Mouse (Mus musculus) retina, embryonic 14.5 days (tissue): Measurements from ENCODE around the gene Ccm2l.
A peak's percentile ranks its signal among the peaks of the same experiment; 100 is the strongest.

Source experiments
- DNase-seq: peaks from one replicate; pipeline ENCODE4 v3.0.0-alpha.2; 2015; ENCODE audit warnings: low spot score

Ccm2l gene

GRCm38 (mm10) chr2:153065747-153066508 lies at the start of gene Ccm2l:
Gene Ccm2l (plus strand): TSS chr2:153065955.
- no peak for DNase-seq

GRCm38 (mm10) chr2:153016786-153017185 lies 49.0 kb upstream of the Ccm2l start:
- no peak for DNase-seq

GRCm38 (mm10) chr2:153019355-153019754 lies 46.4 kb upstream of the Ccm2l start:
- no peak for DNase-seq

GRCm38 (mm10) chr2:153021163-153021562 lies 44.6 kb upstream of the Ccm2l start:
- no peak for DNase-seq

- no peak for DNase-seq
Observed at GRCm38 (mm10) chr2:153022855-153023254, 42.9 kb upstream of the Ccm2l start.

- DNase-seq = no peak
Observed at GRCm38 (mm10) chr2:153026052-153026451, 39.7 kb upstream of the Ccm2l start.

GRCm38 (mm10) chr2:153027501-153027900 lies 38.3 kb upstream of the Ccm2l start:
- DNase-seq = no peak

- no peak for DNase-seq
Observed at GRCm38 (mm10) chr2:153030422-153030821, 35.3 kb upstream of the Ccm2l start.

GRCm38 (mm10) chr2:153031126-153032082 lies 34.4 kb upstream of the Ccm2l start, which contains the start of gene Xkr7:
Gene Xkr7 (plus strand): TSS chr2:153031852.
- DNase-seq = peak; percentile 64

- peak; percentile 86 for DNase-seq
Observed at GRCm38 (mm10) chr2:153032083-153032842, 33.5 kb upstream of the Ccm2l start.

- no peak for DNase-seq
Observed at GRCm38 (mm10) chr2:153032973-153033372, 32.8 kb upstream of the Ccm2l start.

GRCm38 (mm10) chr2:153033545-153034230 lies 32.1 kb upstream of the Ccm2l start:
- DNase-seq = no peak

GRCm38 (mm10) chr2:153036690-153037089 lies 29.1 kb upstream of the Ccm2l start:
- DNase-seq = peak; percentile 55

GRCm38 (mm10) chr2:153043886-153044285 lies 21.9 kb upstream of the Ccm2l start:
- DNase-seq = no peak

- DNase-seq = no peak
Observed at GRCm38 (mm10) chr2:153045884-153046299, 19.9 kb upstream of the Ccm2l start.

GRCm38 (mm10) chr2:153047828-153048465 lies 17.8 kb upstream of the Ccm2l start:
- DNase-seq = peak; percentile 69

GRCm38 (mm10) chr2:153049288-153049996 lies 16.3 kb upstream of the Ccm2l start:
- no peak for DNase-seq

- no peak for DNase-seq
Observed at GRCm38 (mm10) chr2:153049997-153050358, 15.8 kb upstream of the Ccm2l start.

- DNase-seq = no peak
Observed at GRCm38 (mm10) chr2:153051095-153051494, 14.7 kb upstream of the Ccm2l start.

- DNase-seq = no peak
Observed at GRCm38 (mm10) chr2:153051537-153051936, 14.2 kb upstream of the Ccm2l start.
